Mouse (Mus musculus) brain, embryonic 14.5 days (tissue): ENCODE measurements around the gene BC049715.
"Not testable (repeated sequence)": the region's sequence is repeated elsewhere in the genome, so short reads cannot be mapped to it uniquely, and the experiment has no call there.

Experiments
- CTCF ChIP-seq: fragments of 200-500 bp; IDR thresholded peaks from 2 replicates; pipeline ENCODE4 v1.5.1; 2012; ENCODE audit warnings: inconsistent platforms, mild to moderate bottlenecking, moderate library complexity, borderline replicate concordance; ENCODE audit not compliant: insufficient read depth, insufficient read length; ENCODE audit errors: extremely low read depth
- POLR2A ChIP-seq: fragments of 200-500 bp; IDR thresholded peaks from 2 replicates; pipeline ENCODE4 v1.6.1; 2012; ENCODE audit warnings: mild to moderate bottlenecking, inconsistent platforms, borderline replicate concordance; ENCODE audit not compliant: poor library complexity, insufficient read depth, insufficient read length, severe bottlenecking; ENCODE audit errors: extremely low read depth

- TF ChIP-seq POLR2A, CTCF: not testable (repeated sequence)
Observed at GRCm38 (mm10) chr6:136797874-136798693, 29.3 kb upstream of the BC049715 start.
